Mouse (Mus musculus) forebrain, embryonic 13.5 days (tissue): ENCODE measurements around the gene Cox7b. TPM values are rescaled to one million over a fixed set of nuclear protein-coding genes. Genes with fewer than 3 reads are reported as not detected.
"Not testable (repeated sequence)": the region's sequence is repeated elsewhere in the genome, so short reads cannot be mapped to it uniquely, and the experiment has no call there.

Source experiments
- ATAC-seq: fragments of 200-750 bp; cut with Nextera tagmentation; 2 replicates; pipeline ENCODE4 v1.8.0; 2017
- H3K27ac ChIP-seq: fragments of 300-500 bp; sonication (generic); 2 replicates; pipeline ENCODE4 v1.5.1; 2015; ENCODE audit warnings: inconsistent platforms, mild to moderate bottlenecking, moderate library complexity
- H3K27me3 ChIP-seq: fragments of 300-500 bp; sonication (generic); 2 replicates; pipeline ENCODE4 v1.6.1; 2015; ENCODE audit warnings: mild to moderate bottlenecking, inconsistent platforms
- H3K36me3 ChIP-seq: fragments of 300-500 bp; sonication (generic); 2 replicates; pipeline ENCODE4 v1.6.1; 2015; ENCODE audit warnings: mild to moderate bottlenecking, inconsistent platforms; ENCODE audit not compliant: poor library complexity, severe bottlenecking
- H3K4me1 ChIP-seq: fragments of 300-500 bp; sonication (generic); 2 replicates; pipeline ENCODE4 v1.6.1; 2015; ENCODE audit warnings: inconsistent platforms
- H3K4me2 ChIP-seq: fragments of 300-500 bp; sonication (generic); 2 replicates; pipeline ENCODE4 v1.6.1; 2015; ENCODE audit warnings: inconsistent platforms, mild to moderate bottlenecking, moderate library complexity
- H3K4me3 ChIP-seq: fragments of 300-500 bp; sonication (generic); 2 replicates; pipeline ENCODE4 v1.5.1; 2015; ENCODE audit warnings: mild to moderate bottlenecking, inconsistent platforms
- H3K9ac ChIP-seq: fragments of 300-500 bp; sonication (generic); 2 replicates; pipeline ENCODE4 v1.6.1; 2015; ENCODE audit warnings: mild to moderate bottlenecking, inconsistent platforms
- H3K9me3 ChIP-seq: fragments of 300-500 bp; sonication (generic); replicated peaks from 2 replicates; pipeline ENCODE4 v1.6.1; 2016; ENCODE audit warnings: inconsistent platforms
- WGBS: fragments of 180-500 bp; shearing (Covaris S2); methylation state at CpG from one replicate; pipeline ENCODE4 v1.1.7; 2015; 5-methylcytosine and 5-hydroxymethylcytosine counted together
- polyA plus RNA-seq: library from polyadenylated mRNA; unstranded; fragments of >200 nt; fragmentation: Nextera tagmentation; extraction: Ambion mirVana; gene quantifications from 2 replicates; pipeline ENCODE4 v1.2.1, GENCODE M21; 2015

Gene Cox7b
- 331 and 363 TPM in 2 replicates for polyA plus RNA-seq

DNA sequence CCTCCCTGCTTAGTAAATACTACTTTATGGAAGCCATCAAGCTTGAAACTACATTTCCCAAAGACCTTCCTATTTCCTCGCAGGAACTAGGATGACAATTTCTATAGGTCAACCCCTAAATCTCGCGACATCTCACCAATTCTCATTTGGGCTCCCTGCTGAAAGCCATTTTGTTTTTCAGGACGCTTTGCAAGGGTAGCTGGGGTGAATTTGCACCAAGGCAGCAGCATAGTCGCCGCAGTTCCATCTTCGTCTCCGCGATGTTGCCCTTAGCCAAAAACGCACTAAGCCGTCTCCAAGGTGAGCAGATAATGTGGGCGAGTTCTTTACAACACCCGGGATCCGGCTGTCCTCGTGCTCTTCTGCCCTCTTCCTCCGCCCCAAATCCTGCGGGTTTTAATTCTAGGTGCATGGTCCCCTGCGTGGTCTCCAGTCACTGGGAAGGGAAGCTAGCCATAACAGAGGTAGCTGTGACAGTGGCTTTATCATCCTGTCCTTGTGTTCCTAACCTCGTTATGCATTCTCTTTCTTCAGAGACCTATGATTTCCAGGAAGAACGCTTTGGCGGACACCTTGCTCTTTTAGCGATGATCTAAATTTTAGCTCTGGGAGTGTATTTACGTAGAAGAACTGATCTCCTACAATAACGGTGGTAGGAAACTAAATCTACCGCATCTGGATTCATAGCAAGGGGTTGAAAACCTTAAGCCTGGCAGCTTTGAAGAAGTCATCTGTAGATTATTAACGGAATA, at the start of gene Cox7b:
Cox7b (plus strand) TSS at position 130 of the 752 bp plus-strand sequence.
- Histone ChIP-seq H3K27ac (peak within 1 kb of the TSS; percentile 82), H3K9me3 (no peaks in the 10 kb centered on the region), H3K9ac (peak within 1 kb of the TSS; percentile 70), H3K4me3 (peak within 1 kb of the TSS; percentile 55), H3K27me3 (no peaks in the 10 kb centered on the region), H3K4me1 (0 out of 2 replicates have a peak, but pooled peaks cover 4% of the 10 kb centered on the region), H3K4me2 (peak within 1 kb of the TSS; percentile 55), H3K36me3 (peaks cover 7% of the 10 kb centered on the region; the same call in 1 of the 2 replicates)
- ATAC-seq: peak; percentile 66
- 13% methylated on average over 26 of the region's 26 CpGs for WGBS

DNA sequence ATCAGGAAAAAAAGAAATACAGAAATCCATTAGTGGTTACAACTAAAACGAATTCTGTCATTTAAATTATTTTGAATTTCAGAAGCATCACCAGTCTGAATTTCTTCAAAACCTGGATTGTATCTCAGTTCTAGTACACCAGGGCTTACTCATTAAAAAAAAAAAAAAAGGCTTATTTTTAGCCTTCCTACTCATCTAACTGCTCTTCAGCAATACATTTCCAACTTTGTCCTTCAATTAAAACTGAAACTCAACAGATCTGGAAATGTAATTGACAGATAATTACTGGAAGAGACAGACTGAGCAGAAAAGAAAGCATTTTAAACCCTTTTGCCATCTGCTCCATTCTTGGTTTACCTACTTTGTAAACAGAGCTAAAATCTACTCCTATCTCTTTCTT, 13.9 kb upstream of the Cox7b start:
- Histone ChIP-seq H3K4me2 (no peak overlapping the region), H3K4me3 (no peak overlapping the region), H3K9ac (no peak overlapping the region), H3K36me3 (no peaks in the 10 kb centered on the region), H3K27me3 (no peaks in the 10 kb centered on the region), H3K4me1 (no peaks in the 10 kb centered on the region), H3K27ac (no peak overlapping the region), H3K9me3 (no peaks in the 10 kb centered on the region)
- no peak; the same call in 1 of the 2 replicates for ATAC-seq
- 92% methylated on average over 1 of the region's 1 CpGs for WGBS

DNA sequence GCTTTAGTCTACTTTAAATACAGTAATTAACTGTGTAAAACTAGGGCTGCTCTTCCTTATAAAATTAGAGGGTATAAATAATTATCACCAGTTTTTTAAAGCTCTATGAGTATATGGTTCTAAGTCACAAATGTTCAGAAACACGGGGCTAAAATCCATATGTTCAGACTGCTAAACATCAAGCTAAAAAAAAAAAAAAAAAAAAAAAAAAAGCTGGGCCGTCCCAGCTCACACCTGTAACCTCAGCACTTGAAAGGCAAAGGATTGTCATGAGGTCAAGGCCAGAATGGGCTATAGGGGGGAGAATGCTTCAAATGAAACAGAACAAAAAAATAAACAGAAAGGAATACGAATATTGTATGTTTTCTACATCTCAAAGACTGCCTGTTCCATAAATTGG, 4.7 kb upstream of the Cox7b start:
- H3K27me3 ChIP-seq: no peaks in the 10 kb centered on the region
- no peaks in the 10 kb centered on the region for H3K36me3 ChIP-seq
- 0 out of 2 replicates have a peak, but pooled peaks cover 13% of the 10 kb centered on the region for H3K4me1 ChIP-seq
- no peak for ATAC-seq
- peak overlapping the region; percentile 57 for H3K4me3 ChIP-seq
- H3K4me2 ChIP-seq: peak overlapping the region; percentile 58
- no peak overlapping the region for H3K27ac ChIP-seq
- WGBS: 15% methylated on average over 3 of the region's 3 CpGs
- peak overlapping the region; percentile 64 for H3K9ac ChIP-seq
- no peaks in the 10 kb centered on the region for H3K9me3 ChIP-seq

DNA sequence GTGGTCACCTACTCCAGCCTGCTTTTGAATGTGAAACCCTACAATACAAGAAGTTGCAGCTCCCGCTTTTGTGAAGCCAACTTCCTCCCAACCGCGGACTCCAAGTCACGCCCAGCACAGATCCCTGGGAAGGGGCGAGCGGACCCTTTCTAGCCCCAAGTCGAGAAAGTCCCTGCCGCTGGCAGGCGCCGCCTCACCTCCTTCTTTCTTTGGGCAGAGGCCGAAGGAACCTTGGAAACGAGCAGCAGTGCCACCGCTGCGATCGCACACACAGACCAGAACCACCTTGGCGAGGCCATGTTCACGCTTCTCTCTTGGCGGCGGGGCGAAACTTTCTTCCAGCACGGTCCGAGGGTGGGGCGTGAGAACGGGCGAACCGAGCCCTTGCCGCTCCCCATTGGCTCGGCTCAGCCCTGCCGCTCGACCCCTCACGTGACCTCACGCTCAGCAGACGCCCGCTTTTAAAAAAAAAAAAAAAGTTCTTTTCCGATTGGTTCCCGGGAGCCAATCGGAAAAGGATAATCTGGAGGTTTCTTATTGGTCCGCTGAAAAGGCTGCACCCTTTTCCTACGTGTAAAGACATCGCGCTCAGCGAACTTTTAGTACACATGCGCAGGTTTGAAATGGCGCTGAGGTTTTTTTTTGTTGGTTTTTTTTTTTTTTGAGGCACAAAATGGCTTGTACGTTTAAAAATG, 3.9 kb upstream of the Cox7b start, which contains the start of gene Magt1:
Magt1 (minus strand) TSS at position 442 of the 695 bp plus-strand sequence.
- Histone ChIP-seq H3K9me3 (no peaks in the 10 kb centered on the region), H3K4me3 (peak within 1 kb of the TSS; percentile 57), H3K36me3 (no peaks in the 10 kb centered on the region), H3K27ac (peak within 1 kb of the TSS; percentile 72), H3K4me1 (0 out of 2 replicates have a peak, but pooled peaks cover 13% of the 10 kb centered on the region), H3K4me2 (peak within 1 kb of the TSS; percentile 58), H3K27me3 (no peaks in the 10 kb centered on the region), H3K9ac (peak within 1 kb of the TSS; percentile 64)
- WGBS: 18% methylated on average over 40 of the region's 45 CpGs
- peak; percentile 92 for ATAC-seq

DNA sequence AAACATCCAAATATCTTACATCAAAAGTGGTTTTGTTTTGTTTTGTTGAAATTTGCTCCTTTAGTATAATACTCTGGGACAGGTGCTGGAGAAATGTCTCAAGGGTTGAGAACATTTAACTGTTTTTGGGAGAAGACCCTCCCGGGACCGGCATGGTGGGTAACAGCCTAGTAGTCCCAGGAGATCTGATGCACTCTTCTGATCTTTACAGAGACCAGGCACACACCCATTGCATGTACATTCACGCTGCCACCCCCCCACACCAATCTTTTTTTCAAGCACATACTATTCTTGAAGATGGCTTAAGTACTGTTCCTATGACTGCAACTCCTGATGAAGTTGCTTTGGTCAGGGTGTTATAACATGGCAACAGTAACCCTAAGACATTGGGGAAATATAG, 2.9 kb upstream of the Cox7b start:
- Histone ChIP-seq H3K9ac (0 out of 2 replicates have a peak overlapping the region, but pooled peaks have one; percentile 46), H3K27me3 (no peaks in the 10 kb centered on the region), H3K4me1 (0 out of 2 replicates have a peak, but pooled peaks cover 13% of the 10 kb centered on the region), H3K27ac (no peak overlapping the region), H3K4me3 (peak overlapping the region; percentile 27; the same call in 1 of the 2 replicates), H3K4me2 (peak overlapping the region; percentile 57), H3K36me3 (no peaks in the 10 kb centered on the region), H3K9me3 (no peaks in the 10 kb centered on the region)
- WGBS: 83% methylated on average over 3 of the region's 3 CpGs
- no peak for ATAC-seq

DNA sequence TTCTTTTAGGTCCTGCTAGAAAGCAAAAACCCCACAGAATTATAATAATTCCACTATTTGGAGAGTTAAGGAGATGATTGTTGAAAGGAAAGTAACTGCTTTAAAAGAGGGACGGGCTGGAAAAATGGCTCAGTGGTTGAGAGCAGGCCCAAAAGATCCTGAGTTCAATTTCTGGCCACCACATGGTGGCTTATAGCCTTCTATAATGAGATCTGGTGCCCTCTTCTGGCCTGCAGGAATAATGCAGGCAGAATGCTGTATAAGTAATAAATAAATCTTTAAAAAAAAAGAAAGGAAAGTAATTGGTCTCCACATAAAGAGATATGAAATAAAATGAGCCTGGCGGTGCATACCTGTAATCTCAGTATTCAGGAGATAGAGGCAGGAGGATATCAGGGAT, 2.3 kb upstream of the Cox7b start:
- H3K4me2 ChIP-seq: no peak overlapping the region
- no peaks in the 10 kb centered on the region for H3K9me3 ChIP-seq
- H3K4me1 ChIP-seq: 0 out of 2 replicates have a peak, but pooled peaks cover 13% of the 10 kb centered on the region
- H3K27ac ChIP-seq: no peak overlapping the region
- H3K9ac ChIP-seq: no peak overlapping the region
- H3K4me3 ChIP-seq: no peak overlapping the region
- WGBS: 29% methylated on average over 2 of the region's 2 CpGs
- H3K27me3 ChIP-seq: no peaks in the 10 kb centered on the region
- no peaks in the 10 kb centered on the region for H3K36me3 ChIP-seq
- ATAC-seq: no peak

DNA sequence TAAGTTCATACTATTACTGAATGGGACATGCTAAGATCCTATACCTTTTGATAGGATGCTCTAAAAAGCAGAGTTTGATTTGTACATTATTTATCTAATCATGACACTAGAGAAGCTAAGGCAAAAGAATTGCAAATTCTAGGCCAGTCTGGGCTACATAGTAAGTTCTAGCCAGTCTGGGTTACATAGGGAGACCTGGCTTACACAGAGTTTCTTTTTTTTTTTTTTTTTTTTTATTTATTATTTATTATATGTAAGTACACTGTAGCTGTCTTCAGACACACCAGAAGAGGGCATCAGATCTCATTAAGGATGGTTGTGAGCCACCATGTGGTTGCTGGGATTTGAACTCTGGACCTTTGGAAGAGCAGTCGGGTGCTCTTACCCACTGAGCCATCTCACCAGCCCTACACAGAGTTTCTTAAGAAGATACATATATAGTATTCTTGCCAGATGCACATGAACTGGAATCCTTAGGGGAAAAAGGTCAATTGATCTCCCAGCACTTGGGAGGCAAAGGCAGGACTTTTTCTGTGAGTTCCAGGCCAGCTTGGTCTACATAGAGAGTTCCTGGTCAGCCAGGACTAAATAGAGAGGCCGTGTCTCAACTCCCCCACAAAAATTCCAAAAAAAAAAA, 641 bp upstream of the Cox7b start:
- H3K9ac ChIP-seq, H3K36me3 ChIP-seq, H3K27ac ChIP-seq, H3K9me3 ChIP-seq, ATAC-seq, H3K4me1 ChIP-seq, H3K4me3 ChIP-seq, H3K27me3 ChIP-seq: not testable (repeated sequence)
- 0 out of 2 replicates have a peak overlapping the region, but pooled peaks have one; percentile 24 for H3K4me2 ChIP-seq
- WGBS: 57% methylated on average over 2 of the region's 2 CpGs

DNA sequence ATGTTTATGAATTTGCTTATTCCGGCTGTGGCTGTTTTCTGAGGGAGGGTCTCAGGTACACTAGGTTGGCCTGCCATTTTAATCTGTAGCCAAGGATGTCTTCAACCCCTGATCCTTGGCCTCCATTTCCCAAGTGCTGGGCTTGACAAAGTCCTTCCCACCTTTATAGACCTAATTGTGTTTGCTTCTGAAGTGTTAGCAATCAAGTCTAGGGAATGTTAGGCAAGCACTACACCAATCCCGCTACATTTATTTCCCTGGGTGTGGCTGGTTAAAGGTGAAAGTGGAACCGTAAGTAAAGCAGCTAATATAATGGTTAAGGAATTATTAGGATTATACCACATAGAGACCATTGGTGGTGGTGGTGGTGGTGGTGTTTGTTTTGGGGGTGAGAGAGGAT, 1.6 kb downstream of the Cox7b start:
- no peak overlapping the region for H3K9ac ChIP-seq
- 87% methylated on average over 3 of the region's 3 CpGs for WGBS
- peaks cover 14% of the 10 kb centered on the region; the same call in 1 of the 2 replicates for H3K36me3 ChIP-seq
- no peak overlapping the region for H3K27ac ChIP-seq
- no peak for ATAC-seq
- H3K4me1 ChIP-seq: 0 out of 2 replicates have a peak, but pooled peaks cover 4% of the 10 kb centered on the region
- H3K4me2 ChIP-seq: peak overlapping the region; percentile 29
- H3K4me3 ChIP-seq: no peak overlapping the region
- H3K27me3 ChIP-seq: no peaks in the 10 kb centered on the region
- no peaks in the 10 kb centered on the region for H3K9me3 ChIP-seq

DNA sequence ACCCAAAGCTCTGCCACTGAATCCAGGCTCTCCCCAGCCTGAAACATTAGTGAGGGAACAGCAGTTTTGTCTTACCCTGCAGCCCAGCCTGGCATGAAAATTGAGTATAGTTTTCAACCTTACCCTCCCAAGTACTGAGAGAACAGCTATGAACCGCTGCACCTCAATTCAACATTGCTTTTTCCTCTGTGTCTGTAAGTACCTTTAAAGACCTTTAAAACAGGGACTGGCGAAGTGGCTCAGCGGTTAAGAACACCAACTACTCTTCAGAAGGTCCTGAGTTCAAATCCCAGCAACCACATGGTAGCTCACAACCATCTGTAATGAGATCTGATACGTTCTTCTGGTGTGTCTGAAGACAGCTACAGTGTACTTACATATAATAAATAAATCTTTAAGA, 2.0 kb downstream of the Cox7b start:
- H3K9me3 ChIP-seq: no peaks in the 10 kb centered on the region
- H3K36me3 ChIP-seq: peaks cover 14% of the 10 kb centered on the region; the same call in 1 of the 2 replicates
- no peak overlapping the region for H3K9ac ChIP-seq
- H3K4me1 ChIP-seq: 0 out of 2 replicates have a peak, but pooled peaks cover 1% of the 10 kb centered on the region
- no peak overlapping the region for H3K4me3 ChIP-seq
- WGBS: 91% methylated on average over 4 of the region's 4 CpGs
- H3K27me3 ChIP-seq: no peaks in the 10 kb centered on the region
- H3K27ac ChIP-seq: no peak overlapping the region
- no peak for ATAC-seq
- H3K4me2 ChIP-seq: no peak overlapping the region

DNA sequence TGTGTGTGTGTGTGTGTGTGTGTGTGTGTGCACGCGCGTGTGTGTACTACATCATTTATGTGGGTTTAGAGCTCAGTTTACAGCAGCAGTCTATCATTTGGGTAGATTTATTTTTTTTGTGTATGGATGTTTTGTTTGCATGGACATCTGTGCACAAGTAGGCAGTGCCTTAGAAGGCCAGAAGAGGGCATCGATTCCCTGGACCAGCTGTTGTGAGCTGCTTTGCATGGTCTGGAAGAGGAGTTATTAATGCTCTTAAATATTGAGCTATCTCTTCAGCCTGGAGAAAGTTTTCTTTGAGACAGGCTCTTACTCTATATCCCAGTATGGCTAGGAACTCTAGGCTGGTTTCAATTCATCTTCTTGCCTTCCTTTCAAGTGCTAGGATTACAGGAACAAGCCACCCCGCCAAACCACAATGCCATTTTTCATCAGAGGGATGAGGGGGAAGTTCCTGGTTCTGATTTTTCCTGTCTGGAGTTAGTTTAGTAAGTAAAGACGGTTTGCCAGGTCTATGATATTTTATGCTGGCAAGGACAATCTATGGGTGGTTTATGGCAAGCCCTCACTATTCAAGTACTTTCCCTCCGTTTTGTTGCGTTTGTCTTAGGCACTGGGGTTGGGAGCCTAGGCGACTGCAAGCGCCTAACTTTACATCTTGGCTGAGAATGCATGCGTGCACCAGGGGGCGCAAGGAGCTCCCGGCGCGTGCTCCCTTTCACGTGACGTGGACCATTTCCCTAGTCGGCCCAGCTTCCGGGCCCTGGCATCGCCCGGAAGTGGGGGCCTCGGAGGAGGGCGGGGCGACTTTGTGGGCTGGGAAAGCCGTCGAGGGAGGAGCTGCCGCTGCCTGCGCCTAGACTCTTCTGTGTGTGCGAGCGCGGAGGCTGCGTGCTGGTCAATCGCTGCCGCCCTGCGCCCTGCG, 11.2 kb downstream of the Cox7b start, which contains the start of gene Atp7a:
Atp7a (plus strand) TSS at position 859 of the 925 bp plus-strand sequence.
- Histone ChIP-seq H3K27ac (peak within 1 kb of the TSS; percentile 54), H3K9ac (peak within 1 kb of the TSS; percentile 71), H3K4me3 (peak within 1 kb of the TSS; percentile 51), H3K36me3 (no peaks in the 10 kb centered on the region), H3K9me3 (no peaks in the 10 kb centered on the region), H3K4me2 (peak within 1 kb of the TSS; percentile 58), H3K4me1 (peaks cover 8% of the 10 kb centered on the region; the same call in 1 of the 2 replicates), H3K27me3 (no peaks in the 10 kb centered on the region)
- peak; percentile 99 for ATAC-seq
- WGBS: 21% methylated on average over 36 of the region's 36 CpGs

DNA sequence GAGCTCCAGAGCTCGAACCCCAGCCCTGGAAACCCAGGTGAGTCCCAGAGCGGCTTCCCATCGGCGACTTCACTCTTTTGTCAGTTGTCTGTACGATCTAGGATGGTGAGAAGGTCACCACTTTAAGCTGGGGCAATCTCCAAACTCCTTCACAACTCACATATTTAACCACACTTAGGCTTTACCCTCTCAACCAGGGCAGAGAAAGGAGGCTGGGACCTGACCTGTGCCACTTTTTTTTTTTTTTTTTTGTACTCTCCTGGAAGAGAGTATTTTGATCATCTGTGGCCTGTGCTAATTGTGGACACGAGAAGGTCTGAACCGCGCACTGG, 11.8 kb downstream of the Cox7b start:
- Histone ChIP-seq H3K27me3 (no peaks in the 10 kb centered on the region), H3K27ac (no peak overlapping the region)

More for the DNA sequence above, 11.8 kb downstream of the Cox7b start:
- WGBS: 14% methylated on average over 8 of the region's 8 CpGs
- Histone ChIP-seq H3K9ac (peak overlapping the region; percentile 71), H3K9me3 (no peaks in the 10 kb centered on the region), H3K4me2 (peak overlapping the region; percentile 58), H3K4me3 (peak overlapping the region; percentile 51), H3K4me1 (peaks cover 8% of the 10 kb centered on the region; the same call in 1 of the 2 replicates), H3K36me3 (no peaks in the 10 kb centered on the region)
- no peak for ATAC-seq
